Mouse (Mus musculus): ENCODE measurements around the gene Ank3.
"Not testable (repeated sequence)": the region's sequence is repeated elsewhere in the genome, so short reads cannot be mapped to it uniquely, and the experiment has no call there.

Ank3 gene

DNA sequence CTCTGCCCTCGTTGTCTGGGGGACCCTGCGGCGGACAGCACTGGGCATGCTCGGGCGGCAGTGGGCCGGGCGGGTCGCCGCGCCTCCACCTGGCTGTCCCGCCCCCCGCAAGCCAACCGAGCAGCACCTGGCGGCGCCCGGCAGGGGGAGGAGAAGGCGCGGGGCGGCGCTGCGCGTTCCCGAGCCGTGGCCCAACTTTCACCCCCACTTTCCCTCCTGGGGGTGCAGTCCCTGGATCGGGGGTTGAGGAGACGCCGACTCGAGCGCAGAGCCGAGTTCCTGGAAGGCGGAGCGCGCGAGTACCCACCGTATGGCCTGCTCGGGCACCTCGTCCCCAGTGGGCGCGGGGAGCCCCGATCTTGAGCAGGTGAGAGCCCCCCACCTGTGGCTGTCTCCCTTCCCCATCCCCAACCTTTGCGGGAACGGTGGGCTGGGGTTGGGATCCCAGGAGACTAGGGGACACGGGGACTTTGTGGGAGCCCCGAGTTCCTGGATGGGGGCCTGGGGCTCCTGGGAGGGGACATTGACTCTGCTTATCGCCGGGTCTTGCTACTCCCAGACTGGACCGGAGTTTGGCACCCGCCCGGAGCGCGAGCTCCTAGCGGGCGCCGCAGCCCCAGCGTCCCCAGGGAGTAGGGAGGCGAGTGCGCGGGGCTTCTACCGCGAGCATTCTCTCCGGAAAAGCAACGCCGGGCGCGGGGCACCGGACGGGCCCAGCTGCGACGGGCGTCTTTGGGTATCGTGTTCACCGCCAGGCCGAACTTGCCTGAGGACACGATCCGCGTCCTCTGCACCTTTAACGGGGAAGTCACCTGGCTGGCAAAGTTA, at the start of gene Ank3:
Gene Ank3, plus strand, starts transcription at position 11 of the 828 bp plus-strand sequence.
- DNase-seq = no peak

DNA sequence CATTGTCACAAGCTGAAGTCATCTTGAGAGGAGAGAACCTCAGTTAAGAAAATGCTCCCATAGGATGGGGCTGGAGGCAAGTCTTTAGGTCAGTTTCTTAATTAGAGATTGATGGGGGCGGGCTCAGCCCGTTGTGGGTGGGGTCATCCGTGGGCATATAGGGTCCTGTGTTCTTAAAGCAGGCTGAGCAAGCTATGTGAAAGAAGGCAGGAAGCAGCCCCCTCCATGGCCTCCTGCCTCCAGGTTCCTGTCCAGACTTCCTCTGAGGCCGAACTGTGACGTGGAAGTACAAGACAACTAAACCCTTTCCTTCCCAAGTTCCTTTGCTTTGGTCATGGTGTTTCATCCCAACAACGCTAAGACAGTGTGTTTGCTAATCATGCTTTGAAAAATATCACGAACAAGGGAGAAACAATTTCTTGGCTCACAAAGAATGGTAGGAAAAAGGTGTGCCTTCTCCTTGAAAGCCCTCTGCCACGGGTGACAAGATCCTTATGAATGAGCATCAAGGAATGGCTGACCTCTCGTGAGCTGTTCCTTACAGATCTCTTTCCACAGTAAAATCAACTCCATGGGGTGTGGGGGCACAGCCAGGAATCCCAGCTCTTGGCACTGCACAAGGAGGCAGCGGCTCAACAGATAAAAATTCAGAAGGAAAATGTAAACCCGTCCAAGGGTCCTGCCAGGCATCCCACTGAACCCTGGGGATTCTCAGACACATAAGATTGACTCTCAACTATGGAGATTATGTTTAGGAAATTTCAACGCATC, 47.3 kb upstream of the Ank3 start:
- DNase-seq = no peak

DNA sequence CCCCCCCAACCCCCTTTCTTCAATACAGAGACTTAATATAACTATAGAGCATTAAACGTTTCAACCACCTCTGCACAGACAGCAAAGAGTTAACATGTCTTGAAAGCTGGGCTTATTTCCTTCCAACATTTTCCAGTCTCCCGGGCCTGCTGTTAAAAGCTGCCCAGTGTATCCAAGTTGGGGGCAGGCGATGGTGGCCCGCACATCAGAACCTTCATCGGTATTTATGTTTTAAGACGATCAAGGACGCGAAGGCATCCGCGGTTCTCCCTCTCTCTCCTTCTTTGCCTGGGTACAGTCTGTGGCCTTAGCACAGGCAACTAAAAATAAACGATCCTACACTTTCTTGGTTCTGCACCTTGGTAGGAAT, 46.7 kb upstream of the Ank3 start:
- DNase-seq = no peak

DNA sequence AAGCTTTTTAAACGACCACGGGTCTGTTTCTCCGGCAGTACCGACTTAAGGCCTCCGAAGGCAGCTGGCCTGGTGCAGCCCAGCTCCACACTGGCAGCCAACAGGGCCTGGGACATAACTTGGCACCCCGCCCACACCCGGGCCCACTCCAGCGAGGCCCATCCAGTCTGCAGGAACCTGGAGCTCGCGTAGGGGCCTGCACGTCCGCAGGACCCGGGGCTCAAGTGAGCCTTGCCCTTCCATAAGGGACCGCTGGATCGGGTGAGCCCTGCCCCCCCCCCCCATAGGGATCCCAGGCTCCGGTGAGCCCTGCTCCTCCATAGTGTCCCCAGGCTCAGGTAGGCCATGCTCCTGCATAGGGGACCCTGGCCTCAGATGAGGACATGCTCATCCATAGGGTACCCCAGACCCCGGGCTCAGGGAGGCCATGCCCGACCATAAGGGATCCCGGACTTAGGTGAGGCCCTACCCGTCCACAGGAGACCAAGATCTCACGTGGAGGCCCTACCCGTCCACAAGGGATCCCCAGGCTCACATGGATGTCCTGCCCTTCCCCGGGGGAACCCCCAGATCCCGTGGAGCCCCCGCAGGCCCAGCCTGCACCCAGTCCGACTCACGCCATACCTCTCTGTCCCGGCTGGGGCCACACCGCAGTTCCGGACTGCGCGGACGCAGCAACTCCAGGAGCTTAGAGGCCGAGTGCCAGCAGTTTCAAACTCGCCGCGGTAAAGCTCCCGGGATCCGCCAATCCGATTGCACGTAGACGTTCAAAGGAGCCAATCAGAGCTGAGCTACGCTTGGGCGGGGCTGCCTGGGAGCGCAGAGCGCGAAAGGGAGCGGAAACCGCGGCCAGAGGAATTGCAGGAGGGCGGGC, 46.1 kb upstream of the Ank3 start, which contains the start of gene Cdk1:
Gene Cdk1, minus strand, starts transcription at position 727 of the 874 bp plus-strand sequence.
- DNase-seq = peak; percentile 87

DNA sequence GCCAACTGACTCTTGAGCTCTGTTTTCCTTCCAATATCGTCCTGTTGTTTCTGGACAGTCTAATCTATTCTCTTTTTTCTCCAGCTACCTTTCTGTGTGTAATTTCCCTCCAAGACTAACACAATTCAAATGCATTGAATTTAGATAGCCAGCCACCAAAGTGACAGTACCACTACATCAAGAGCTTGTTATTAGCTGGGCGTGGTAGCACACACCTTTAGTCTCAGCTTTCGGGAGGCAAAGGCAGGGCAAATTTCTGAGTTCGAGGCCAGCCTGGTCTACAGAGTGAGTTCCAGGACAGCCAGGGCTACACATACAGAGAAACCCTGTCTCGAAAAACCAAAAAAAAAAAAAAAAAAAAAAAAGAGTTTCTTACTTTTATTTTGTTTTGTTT, 45.5 kb upstream of the Ank3 start:
- not testable (repeated sequence) for DNase-seq

DNA sequence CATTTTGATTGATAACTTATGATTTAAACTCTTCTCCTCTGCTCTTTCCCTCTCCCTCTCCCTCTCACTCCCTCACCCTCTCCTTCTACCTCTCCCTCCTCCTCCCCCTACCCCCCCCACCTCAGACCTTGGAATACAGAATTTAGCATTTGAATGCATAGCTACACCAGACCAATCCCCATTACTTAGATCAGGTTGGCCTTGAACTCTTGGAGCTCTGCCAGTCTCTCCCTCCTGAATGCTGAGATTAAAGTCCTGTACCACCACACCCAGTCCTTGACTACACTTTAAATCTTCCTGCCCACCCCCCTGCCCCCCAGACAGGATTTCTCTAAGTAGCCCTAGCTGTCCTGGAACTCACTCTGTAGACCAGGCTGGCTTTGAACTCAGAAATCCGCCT, 38.9 kb upstream of the Ank3 start:
- no peak for DNase-seq

DNA sequence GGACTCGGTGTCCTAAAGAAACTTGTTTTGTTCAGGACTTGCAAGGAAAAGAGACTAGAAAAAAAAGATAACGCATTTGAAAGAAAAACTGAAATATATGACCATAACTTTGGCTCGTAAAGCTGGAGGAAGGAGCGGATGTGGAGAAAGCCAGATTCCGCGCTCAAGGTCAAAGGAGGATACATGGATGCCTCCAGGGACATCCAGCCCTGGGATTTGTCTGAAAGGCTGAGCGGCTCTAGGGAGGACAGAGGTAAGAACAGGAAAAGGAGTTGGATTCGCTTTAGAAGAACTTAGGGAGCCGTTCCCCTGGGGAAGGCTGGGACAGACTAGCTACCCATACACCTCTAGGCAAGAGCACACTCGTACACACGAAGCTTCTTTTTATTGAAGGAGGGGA, 32.4 kb upstream of the Ank3 start:
- no peak for DNase-seq

DNA sequence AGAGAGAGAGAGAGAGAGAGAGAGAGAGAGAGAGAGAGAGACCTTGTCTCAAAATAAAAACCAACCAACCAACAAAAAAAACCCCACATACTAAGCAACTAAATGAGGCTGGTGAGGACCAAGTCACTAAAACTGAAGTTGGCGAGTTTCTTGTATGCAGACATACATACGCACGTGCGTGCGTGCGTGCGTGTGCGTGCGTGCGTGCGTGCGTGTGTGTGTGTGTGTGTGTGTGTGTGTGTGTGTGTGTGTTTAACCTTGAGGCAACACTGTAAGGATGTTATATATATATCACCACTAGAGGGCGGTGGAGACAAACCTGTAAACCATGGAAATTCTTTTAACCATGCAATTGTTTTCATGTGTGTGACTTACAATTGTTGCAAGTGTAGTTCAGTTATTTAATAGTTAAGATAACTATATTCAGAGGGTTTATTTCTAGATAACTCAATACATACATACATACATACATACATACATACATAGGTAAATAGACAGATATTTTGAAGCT, 31.6 kb upstream of the Ank3 start:
- DNase-seq = peak in 1 of 2 experiments; percentile 3

DNA sequence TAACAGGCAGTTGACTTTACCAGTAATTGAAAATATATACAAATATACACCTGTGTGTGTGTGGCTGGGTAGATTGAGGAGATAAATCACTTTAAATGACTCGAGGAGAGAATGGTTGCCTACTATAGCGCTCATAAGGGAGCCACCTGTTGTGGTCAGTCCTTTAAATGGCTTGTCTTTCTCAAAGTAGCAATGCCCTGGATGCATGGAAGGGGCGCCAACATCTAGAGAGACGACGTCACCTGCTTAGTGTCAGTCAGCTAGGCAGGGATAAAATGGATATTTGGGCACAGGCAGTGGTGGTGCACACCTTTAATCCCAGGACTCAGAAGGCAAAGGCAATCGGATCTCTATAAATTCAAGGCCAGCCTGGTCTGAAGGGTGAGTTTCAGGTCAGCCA, 29.3 kb upstream of the Ank3 start:
- no peak for DNase-seq

DNA sequence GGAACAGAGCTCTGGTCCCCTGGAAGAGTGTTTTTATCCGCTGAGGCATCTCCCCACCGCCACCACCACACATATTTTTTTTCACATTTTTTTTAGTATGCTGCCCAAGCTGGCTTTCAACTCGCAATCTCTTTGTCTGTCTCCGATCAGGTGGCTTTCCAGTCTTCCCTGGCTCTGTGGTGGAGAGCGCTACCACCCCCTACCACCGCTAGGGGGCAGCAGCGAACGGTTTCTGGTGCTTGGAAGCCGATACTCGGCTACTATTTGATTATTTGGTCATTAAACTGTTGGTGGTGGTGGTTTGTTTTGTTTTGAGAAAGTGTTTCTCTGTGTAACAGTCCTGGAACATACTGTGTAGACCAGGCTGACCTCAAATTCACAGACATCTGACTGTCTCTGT, 27.1 kb upstream of the Ank3 start:
- peak; percentile 34 to 40 for DNase-seq

DNA sequence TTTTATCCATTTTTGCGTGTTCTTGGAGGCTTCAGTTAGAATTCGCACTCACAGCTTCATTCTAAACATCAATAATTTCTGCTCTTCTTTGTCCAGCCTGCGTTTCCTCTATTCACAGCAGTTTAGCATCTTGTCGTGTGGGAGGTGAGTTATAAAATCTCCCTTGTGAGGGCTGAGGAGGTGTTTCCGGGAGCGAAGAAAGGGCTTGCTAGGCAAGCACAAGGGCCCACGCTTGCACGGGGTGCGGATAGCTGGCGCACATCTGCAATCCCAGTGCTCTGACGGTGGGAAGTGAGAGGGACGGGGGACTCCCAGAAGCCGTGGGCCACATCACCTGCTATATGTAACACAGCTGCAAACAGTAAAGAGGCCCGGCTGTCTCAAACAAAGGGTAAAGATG, 26.5 kb upstream of the Ank3 start:
- no peak for DNase-seq

DNA sequence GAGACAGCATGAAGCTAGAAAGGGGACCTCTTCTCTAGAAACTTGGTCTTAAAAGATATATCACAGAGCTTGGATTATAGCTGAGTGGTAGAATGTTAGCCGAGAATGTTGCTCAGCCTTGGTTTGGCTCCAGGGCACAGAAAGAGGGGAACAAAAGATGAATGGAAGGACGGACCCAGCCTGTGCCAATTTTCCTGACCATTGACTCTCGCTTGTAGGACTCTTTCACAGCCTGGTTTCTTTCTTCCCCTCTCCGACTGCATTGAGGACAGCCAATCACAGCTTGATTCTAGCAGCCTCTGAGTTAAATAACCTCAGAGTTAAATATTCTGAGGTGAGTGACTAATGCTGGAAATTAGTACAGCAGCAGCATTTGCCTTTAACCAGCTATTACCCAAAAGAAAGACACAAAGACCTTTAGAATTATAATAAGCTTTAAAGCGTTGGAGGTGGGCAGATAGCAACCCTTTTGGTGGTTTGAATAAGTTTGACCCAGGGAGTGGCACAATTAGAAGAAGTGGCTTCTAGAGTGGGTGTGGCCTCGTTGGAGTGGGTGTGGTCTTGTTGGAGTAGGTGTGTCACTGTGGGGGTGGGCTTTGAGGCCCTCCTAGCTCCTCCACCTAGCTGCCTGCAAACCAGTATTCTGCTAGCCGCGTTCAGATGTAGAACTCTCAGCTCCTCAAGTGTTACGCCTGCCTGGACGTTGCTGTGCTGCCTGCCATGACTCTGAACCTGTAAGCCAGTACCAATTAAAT, 24.6 kb upstream of the Ank3 start:
- DNase-seq = no peak

DNA sequence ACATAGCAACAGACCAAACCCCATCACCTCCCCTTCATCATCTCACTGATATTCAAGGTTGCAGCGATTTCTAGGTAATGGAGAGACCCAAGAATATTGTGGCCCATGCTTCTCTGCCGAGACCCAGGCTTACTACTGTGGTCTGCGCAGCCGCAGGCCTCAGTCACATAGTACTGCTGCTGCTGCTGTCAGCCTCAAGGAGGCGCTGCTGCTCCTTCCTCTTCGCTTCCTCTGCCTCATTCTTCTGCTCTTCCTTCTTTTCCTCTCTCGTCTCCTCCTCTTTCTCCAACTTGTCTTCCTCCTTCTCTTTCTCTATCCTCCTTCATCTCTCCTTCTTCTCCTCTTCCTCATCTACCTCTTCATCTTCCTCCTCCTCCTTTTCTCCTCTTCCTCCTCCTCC, 23.4 kb upstream of the Ank3 start:
- no peak for DNase-seq

DNA sequence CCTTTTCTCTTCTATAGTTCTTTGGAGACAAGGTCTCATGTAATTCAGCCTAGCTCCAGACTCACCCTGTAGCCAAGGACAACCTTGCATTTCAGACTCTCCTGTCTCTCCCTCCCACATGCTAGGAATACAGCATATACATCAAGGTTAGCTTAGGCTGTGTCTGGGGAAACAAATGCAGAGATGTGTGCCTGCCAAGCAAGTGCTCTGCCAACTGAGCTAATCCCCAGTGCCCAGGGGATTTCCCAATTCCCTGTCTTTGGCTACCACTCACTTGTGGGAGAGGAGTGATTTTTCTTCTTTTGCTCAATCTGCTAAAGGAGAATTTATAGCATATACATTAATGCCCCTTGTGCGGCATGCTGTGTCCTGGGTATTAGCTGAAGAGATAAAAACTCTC, 15.4 kb upstream of the Ank3 start:
- no peak for DNase-seq

DNA sequence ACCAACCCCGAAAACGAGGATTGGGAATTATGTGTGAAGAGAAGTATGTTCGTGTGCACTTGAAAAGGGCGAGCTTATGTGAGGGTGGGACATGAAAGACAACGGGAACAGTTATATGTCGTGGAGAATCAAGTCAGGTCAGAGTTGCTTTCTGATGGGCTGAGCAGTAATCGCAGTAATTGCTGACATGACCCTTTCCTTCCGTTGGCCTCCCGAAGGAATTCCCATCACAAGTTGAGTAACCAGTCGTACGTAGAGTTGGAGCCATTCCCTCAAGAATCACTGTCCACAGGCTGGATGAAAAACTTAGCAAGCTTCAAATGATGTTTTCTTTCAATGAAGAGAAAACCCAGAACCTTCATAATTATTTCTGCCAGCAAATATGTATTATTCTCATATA, 13.9 kb upstream of the Ank3 start:
- no peak for DNase-seq

DNA sequence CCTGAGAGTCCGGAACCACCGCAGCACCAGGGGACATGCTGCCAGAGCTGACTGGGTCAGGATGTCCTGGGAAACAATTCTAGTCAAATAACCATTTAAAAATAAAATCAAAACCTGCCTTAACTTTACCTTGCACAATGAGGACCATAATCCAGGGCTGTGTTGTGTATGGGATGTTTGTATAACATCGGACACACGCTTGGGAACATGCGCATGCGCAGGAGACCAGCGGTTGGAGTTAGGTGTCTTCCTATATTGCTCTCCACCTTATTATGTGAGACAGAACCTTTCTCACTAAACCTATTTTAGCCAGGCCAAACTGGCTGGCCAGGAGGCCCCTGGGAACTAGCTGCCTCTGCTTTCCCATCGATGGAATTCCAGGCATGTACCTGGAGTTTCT, 13.4 kb upstream of the Ank3 start:
- no peak for DNase-seq

DNA sequence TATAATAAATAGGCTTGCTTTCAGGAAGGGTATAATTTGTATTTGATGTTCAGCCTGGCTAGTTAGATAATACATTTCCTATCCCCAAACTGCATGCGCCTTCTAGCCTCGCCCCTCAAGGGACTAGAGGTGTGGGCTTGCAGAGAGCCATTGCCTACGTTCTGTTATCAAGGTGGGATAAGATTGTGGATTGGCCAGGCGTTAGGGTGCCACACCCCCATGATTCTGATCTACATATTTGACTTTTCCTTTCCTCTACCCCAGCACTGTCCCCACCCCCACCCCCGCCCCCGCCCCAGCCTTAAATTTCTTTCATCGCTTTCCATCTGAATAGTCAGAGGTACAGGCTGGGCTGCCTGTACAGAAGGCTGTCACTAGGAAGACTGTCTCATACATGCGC, 11.8 kb upstream of the Ank3 start:
- no peak for DNase-seq

DNA sequence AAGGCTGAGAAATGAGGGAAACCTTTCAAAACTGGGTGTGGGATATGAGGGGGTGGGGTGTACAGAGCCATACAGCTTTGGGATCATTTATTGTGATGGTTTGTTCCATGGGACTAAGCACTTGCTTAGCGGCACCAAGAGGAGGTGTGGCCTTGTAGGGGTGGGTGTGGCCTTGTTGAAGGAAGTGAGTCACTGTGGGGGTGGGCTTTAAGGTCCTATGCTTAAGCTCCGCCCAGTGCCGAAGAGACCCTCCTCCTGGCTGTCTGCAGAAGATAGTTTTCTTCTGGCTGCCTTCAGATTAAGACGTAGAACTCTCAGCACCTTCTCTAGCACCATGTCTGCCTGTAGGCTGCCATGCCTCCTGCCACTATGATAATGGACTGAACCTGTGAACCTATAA, 9.1 kb upstream of the Ank3 start:
- DNase-seq = no peak

DNA sequence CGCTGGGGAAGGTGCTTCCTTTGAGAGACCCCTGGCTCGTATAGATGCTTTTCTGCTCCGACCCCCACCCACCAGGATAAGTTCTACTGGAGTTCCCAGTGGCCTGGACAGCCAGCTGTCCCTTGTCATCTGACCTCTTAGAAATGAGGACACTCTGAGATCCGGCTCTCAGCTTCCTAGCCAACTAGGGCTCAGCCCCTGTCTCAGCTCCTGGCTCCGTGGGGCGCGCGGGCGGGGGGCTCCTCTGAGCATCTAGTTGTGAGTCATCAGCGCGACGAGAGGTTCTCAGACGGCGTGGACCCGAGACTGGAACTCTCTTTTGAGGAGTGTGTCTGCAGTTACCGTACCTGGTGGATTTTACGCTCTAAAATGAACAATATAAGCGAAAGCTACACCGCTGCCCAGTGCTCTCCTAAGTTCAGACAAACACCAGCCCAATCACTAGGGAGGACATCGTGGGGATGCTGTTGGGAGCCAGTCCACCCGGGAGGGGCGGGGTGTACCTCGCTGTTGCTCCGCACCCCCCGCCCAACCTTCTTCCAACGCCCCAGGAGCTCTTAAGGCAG, 293 bp upstream of the Ank3 start:
- DNase-seq = no peak

DNA sequence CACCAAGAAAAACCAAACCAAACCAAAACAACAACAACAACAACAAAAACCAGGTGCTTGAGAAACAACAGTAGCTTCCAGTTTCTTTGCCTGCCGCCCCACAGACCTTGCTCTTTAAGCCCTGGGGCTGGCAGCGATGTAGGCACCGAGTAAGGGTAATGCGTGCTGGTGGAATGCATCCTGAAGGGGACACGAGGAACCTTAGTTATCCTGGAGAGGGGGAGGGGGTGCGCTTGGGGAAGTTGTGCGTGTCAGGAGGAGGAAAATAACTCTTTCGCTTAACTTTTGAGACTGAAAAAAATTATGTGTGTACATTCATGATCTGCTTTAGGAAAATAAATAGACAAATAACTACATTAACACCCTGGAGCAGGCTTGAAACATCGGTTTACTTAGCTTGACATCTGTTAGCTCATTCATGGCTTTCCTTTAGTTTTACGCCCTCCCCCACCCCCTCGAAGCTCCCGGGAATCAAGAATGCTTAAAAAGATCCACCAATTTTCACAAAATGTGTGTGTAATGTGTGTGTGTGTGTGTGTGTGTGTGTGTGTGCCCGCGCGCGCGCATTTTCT, 1.3 kb downstream of the Ank3 start:
- no peak for DNase-seq

DNA sequence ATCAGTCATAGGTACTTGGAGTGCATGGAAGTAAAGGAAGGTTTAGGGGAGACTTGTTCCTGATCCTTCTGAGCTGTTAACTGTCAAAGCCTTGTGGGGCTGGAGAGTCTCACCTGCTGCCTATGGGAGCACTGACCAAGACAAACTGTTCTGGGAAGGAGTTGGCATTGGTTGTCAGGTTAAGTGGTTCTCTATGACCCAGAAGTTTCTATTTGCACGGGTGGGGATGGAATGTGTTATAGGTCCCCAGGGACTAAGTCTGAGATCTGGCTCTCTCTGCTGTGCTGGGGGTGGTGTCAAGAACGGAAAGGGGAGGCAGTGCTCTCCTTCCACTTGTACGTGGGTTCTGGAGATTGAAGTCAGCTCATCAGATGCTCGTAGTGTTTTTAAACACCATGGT, 6.9 kb downstream of the Ank3 start:
- no peak for DNase-seq

DNA sequence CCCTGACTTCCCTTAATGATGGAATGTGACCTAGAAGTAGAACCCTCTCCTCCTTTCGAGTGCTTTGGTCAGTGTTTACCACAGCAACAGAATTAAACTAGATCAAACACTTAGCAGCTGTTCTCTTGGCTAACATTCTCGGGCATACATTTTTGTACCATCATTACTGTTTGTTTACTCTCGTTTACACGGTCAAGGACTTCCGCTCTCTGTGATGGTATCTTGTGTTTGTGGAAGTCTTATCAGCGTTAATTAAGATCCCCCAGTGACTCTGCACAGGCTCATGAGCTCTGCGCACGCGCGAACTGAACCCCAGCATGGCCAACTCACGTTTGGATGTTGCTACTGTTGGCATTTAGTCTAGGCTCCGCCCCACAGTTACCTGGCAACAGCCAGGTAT, 16.3 kb downstream of the Ank3 start:
- no peak for DNase-seq
